Mouse (Mus musculus): ENCODE results near the gene Kctd17. TPM values are rescaled to one million over a fixed set of nuclear protein-coding genes. Genes with fewer than 3 reads are reported as not detected.

The Kctd17 gene
- polyA plus RNA-seq, 1 experiment from 2014 or later, result 18.6 TPM

- Histone ChIP-seq H3K27me3 (replicated peaks; ENCODE audit: control insufficient read depth, insufficient read depth, low read length) (peaks cover 26% of the 10 kb centered on the region; the same call in 1 of the 2 replicates), H3K36me3 (ENCODE audit: control insufficient read depth, insufficient read depth) (no peaks in the 10 kb centered on the region), H3K9ac (ENCODE audit: low read depth, low read length) (no peak overlapping the region), H3K4me2 (replicated peaks; ENCODE audit: low read depth) (no peak overlapping the region), H3K27ac (ENCODE audit: low read depth, low read length) (peak overlapping the region; percentile 74), H3K9me3 (ENCODE audit: control insufficient read depth) (no peaks in the 10 kb centered on the region), H3K4me1 (replicated peaks; ENCODE audit: control insufficient read depth, insufficient read depth, low read length) (no peaks in the 10 kb centered on the region; the same call in 1 of the 2 replicates), H3K4me3 (ENCODE audit: low read depth, low read length) (no peak overlapping the region)
- ATAC-seq, result peak; percentile 85
- TF ChIP-seq CTCF (IDR thresholded peaks at IDR 0.05; ENCODE audit: low read depth), result no peak
- WGBS, result 43% methylated on average over 7 of the region's 7 CpGs
These were observed 43.9 kb upstream of the Kctd17 start for GRCm38 (mm10) chr15:78384220-78385116.

GRCm38 (mm10) chr15:78385564-78385963, 42.8 kb upstream of the Kctd17 start:
- 88% methylated on average over 1 of the region's 1 CpGs for WGBS
- Histone ChIP-seq H3K36me3 (ENCODE audit: control insufficient read depth, insufficient read depth) (no peaks in the 10 kb centered on the region), H3K27ac (ENCODE audit: low read depth, low read length) (no peak overlapping the region), H3K9me3 (ENCODE audit: control insufficient read depth) (no peaks in the 10 kb centered on the region), H3K9ac (ENCODE audit: low read depth, low read length) (no peak overlapping the region), H3K4me2 (replicated peaks; ENCODE audit: low read depth) (no peak overlapping the region), H3K4me3 (ENCODE audit: low read depth, low read length) (no peak overlapping the region), H3K4me1 (replicated peaks; ENCODE audit: control insufficient read depth, insufficient read depth, low read length) (no peaks in the 10 kb centered on the region; the same call in 1 of the 2 replicates), H3K27me3 (replicated peaks; ENCODE audit: control insufficient read depth, insufficient read depth, low read length) (peaks cover 35% of the 10 kb centered on the region; the same call in 1 of the 2 replicates)
- ATAC-seq, result no peak
- TF ChIP-seq CTCF (IDR thresholded peaks at IDR 0.05; ENCODE audit: low read depth), result no peak

DNA sequence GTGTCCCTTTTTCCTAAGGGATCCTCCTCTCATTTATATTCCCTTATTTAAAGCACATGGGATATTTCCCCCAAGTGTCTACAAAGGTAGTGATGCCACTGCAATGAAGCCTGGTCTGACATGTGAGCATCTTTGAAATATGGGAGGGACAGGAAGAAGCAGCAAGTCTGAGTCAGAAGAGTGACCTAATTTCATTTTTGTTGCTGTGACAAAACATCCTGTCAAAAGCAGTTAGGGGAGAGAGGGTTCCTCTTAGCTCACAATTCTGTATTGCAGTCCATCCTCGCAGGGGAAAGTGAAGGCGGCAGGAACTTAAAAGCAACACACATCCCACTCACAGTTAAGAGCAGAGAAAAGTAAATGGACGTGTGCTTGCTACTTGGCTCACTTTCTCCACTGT, 37.5 kb upstream of the Kctd17 start:
- ATAC-seq, result no peak
- 79% methylated on average over 3 of the region's 3 CpGs for WGBS
- TF ChIP-seq CTCF (IDR thresholded peaks at IDR 0.05; ENCODE audit: low read depth), result no peak

GRCm38 (mm10) chr15:78395478-78395962, 32.8 kb upstream of the Kctd17 start, which contains the start of gene Tex33:
Tex33 (minus strand) TSS chr15:78395912.
- no peaks in the 10 kb centered on the region for H3K36me3 ChIP-seq (ENCODE audit: control insufficient read depth, insufficient read depth)
- H3K9me3 ChIP-seq (ENCODE audit: control insufficient read depth), result no peaks in the 10 kb centered on the region
- H3K9ac ChIP-seq (ENCODE audit: low read depth, low read length), result no peak within 1 kb of the TSS
- peaks cover 23% of the 10 kb centered on the region for H3K27me3 ChIP-seq (replicated peaks; ENCODE audit: control insufficient read depth, insufficient read depth, low read length)
- TF ChIP-seq CTCF (IDR thresholded peaks at IDR 0.05; ENCODE audit: low read depth), result peak; percentile 35; the same call in 1 of the 2 replicates
- no peak within 1 kb of the TSS for H3K4me2 ChIP-seq (replicated peaks; ENCODE audit: low read depth)
- WGBS, result 56% methylated on average over 8 of the region's 8 CpGs
- ATAC-seq, result peak; percentile 59
- no peak within 1 kb of the TSS for H3K27ac ChIP-seq (ENCODE audit: low read depth, low read length)
- H3K4me1 ChIP-seq (replicated peaks; ENCODE audit: control insufficient read depth, insufficient read depth, low read length), result no peaks in the 10 kb centered on the region
- H3K4me3 ChIP-seq (ENCODE audit: low read depth, low read length), result no peak within 1 kb of the TSS

More for the DNA sequence above, 37.5 kb upstream of the Kctd17 start:
- H3K9me3 ChIP-seq (ENCODE audit: control insufficient read depth), result no peaks in the 10 kb centered on the region
- no peaks in the 10 kb centered on the region for H3K4me1 ChIP-seq (replicated peaks; ENCODE audit: control insufficient read depth, insufficient read depth, low read length)
- no peaks in the 10 kb centered on the region for H3K36me3 ChIP-seq (ENCODE audit: control insufficient read depth, insufficient read depth)
- H3K27me3 ChIP-seq (replicated peaks; ENCODE audit: control insufficient read depth, insufficient read depth, low read length), result peaks cover 45% of the 10 kb centered on the region
- no peak overlapping the region for H3K4me3 ChIP-seq (ENCODE audit: low read depth, low read length)
- no peak overlapping the region for H3K9ac ChIP-seq (ENCODE audit: low read depth, low read length)
- H3K4me2 ChIP-seq (replicated peaks; ENCODE audit: low read depth), result no peak overlapping the region
- no peak overlapping the region for H3K27ac ChIP-seq (ENCODE audit: low read depth, low read length)

- ATAC-seq, result no peak
- WGBS, result 76% methylated on average over 6 of the region's 6 CpGs
- Histone ChIP-seq H3K4me1 (replicated peaks; ENCODE audit: control insufficient read depth, insufficient read depth, low read length) (peaks cover 8% of the 10 kb centered on the region), H3K27me3 (replicated peaks; ENCODE audit: control insufficient read depth, insufficient read depth, low read length) (0 out of 2 replicates have a peak, but pooled peaks cover 7% of the 10 kb centered on the region), H3K27ac (ENCODE audit: low read depth, low read length) (no peak overlapping the region), H3K9me3 (ENCODE audit: control insufficient read depth) (no peaks in the 10 kb centered on the region), H3K4me2 (replicated peaks; ENCODE audit: low read depth) (no peak overlapping the region), H3K4me3 (ENCODE audit: low read depth, low read length) (no peak overlapping the region), H3K36me3 (ENCODE audit: control insufficient read depth, insufficient read depth) (no peaks in the 10 kb centered on the region), H3K9ac (ENCODE audit: low read depth, low read length) (no peak overlapping the region)
- TF ChIP-seq CTCF (IDR thresholded peaks at IDR 0.05; ENCODE audit: low read depth), result no peak
These were observed 27.0 kb upstream of the Kctd17 start for GRCm38 (mm10) chr15:78401345-78401744.

- Histone ChIP-seq H3K27ac (ENCODE audit: low read depth, low read length) (no peak overlapping the region), H3K4me3 (ENCODE audit: low read depth, low read length) (no peak overlapping the region), H3K4me1 (replicated peaks; ENCODE audit: control insufficient read depth, insufficient read depth, low read length) (peaks cover 8% of the 10 kb centered on the region), H3K27me3 (replicated peaks; ENCODE audit: control insufficient read depth, insufficient read depth, low read length) (0 out of 2 replicates have a peak, but pooled peaks cover 7% of the 10 kb centered on the region), H3K9ac (ENCODE audit: low read depth, low read length) (no peak overlapping the region), H3K9me3 (ENCODE audit: control insufficient read depth) (no peaks in the 10 kb centered on the region), H3K36me3 (ENCODE audit: control insufficient read depth, insufficient read depth) (no peaks in the 10 kb centered on the region), H3K4me2 (replicated peaks; ENCODE audit: low read depth) (no peak overlapping the region)
- 58% methylated on average over 4 of the region's 4 CpGs for WGBS
- ATAC-seq, result no peak
- no peak for TF ChIP-seq CTCF (IDR thresholded peaks at IDR 0.05; ENCODE audit: low read depth)
These were observed 26.4 kb upstream of the Kctd17 start for GRCm38 (mm10) chr15:78401921-78402320.
